Mouse (Mus musculus) neural tube, embryonic 11.5 days (tissue): ENCODE measurements around the gene Mmp24. TPM values are rescaled to one million over a fixed set of nuclear protein-coding genes. Genes with fewer than 3 reads are reported as not detected.

Experiments
- ATAC-seq: fragments of 200-750 bp; cut with Nextera tagmentation; 2 replicates; pipeline ENCODE4 v1.8.0; 2017; ENCODE audit warnings: moderate number of reproducible peaks, mild to moderate bottlenecking, moderate TSS enrichment, moderate library complexity; ENCODE audit not compliant: insufficient read depth, low FRiP score, low TSS enrichment
- DNase-seq: peaks from one replicate; pipeline ENCODE4 v3.0.0-alpha.2; 2015; ENCODE audit warnings: low spot score
- H3K27ac ChIP-seq: fragments of 300-500 bp; sonication (generic); 2 replicates; pipeline ENCODE4 v1.5.1; 2014; ENCODE audit warnings: low read depth, mild to moderate bottlenecking, low read length
- H3K27me3 ChIP-seq: fragments of 300-500 bp; sonication (generic); 2 replicates; pipeline ENCODE4 v1.6.1; 2014; ENCODE audit warnings: mild to moderate bottlenecking, low read length, mixed read lengths; ENCODE audit not compliant: control insufficient read depth, insufficient read depth
- H3K36me3 ChIP-seq: fragments of 300-500 bp; sonication (generic); 2 replicates; pipeline ENCODE4 v1.6.1; 2014; ENCODE audit warnings: mild to moderate bottlenecking, low read length, moderate library complexity, mixed read lengths; ENCODE audit not compliant: control insufficient read depth, insufficient read depth
- H3K4me1 ChIP-seq: fragments of 300-500 bp; sonication (generic); 2 replicates; pipeline ENCODE4 v1.6.1; 2014; ENCODE audit warnings: low read length, mixed read lengths; ENCODE audit not compliant: control insufficient read depth, insufficient read depth
- H3K4me2 ChIP-seq: fragments of 300-500 bp; sonication (generic); 2 replicates; pipeline ENCODE4 v1.6.1; 2014; ENCODE audit warnings: low read depth, mild to moderate bottlenecking, moderate library complexity
- H3K4me3 ChIP-seq: fragments of 300-500 bp; sonication (generic); 2 replicates; pipeline ENCODE4 v1.5.1; 2014; ENCODE audit warnings: low read depth, low read length
- H3K9ac ChIP-seq: fragments of 300-500 bp; sonication (generic); 2 replicates; pipeline ENCODE4 v1.6.1; 2014; ENCODE audit warnings: mild to moderate bottlenecking, low read length
- H3K9me3 ChIP-seq: fragments of 300-500 bp; sonication (generic); 2 replicates; pipeline ENCODE4 v1.6.1; 2016; ENCODE audit warnings: low read length; ENCODE audit not compliant: control insufficient read depth
- WGBS: fragments of 180-500 bp; shearing (Covaris S2); extraction: QIAGEN DNeasy Blood & Tissue Kit; methylation state at CpG from one replicate; pipeline ENCODE4 v1.1.7; 2014; 5-methylcytosine and 5-hydroxymethylcytosine counted together
- polyA plus RNA-seq: library from polyadenylated mRNA; unstranded; fragments of >200 nt; fragmentation: Nextera tagmentation; extraction: Ambion mirVana; gene quantifications from 2 replicates; pipeline ENCODE4 v1.2.1, GENCODE M21; 2014

The Mmp24 gene
- polyA plus RNA-seq, 1 experiment from 2014 or later: 5.7 TPM

- Histone ChIP-seq H3K4me2 (no peak overlapping the region), H3K27me3 (peaks cover 8% of the 10 kb centered on the region), H3K27ac (no peak overlapping the region), H3K4me1 (peaks cover 5% of the 10 kb centered on the region; the same call in 1 of the 2 replicates), H3K36me3 (no peaks in the 10 kb centered on the region), H3K4me3 (no peak overlapping the region), H3K9ac (no peak overlapping the region), H3K9me3 (no peaks in the 10 kb centered on the region)
- 84% methylated on average over 3 of the region's 3 CpGs for WGBS
- ATAC-seq (no peak), DNase-seq (no peak)
Measured at GRCm38 (mm10) chr2:155779506-155779905, 4.4 kb downstream of the Mmp24 start.

DNA sequence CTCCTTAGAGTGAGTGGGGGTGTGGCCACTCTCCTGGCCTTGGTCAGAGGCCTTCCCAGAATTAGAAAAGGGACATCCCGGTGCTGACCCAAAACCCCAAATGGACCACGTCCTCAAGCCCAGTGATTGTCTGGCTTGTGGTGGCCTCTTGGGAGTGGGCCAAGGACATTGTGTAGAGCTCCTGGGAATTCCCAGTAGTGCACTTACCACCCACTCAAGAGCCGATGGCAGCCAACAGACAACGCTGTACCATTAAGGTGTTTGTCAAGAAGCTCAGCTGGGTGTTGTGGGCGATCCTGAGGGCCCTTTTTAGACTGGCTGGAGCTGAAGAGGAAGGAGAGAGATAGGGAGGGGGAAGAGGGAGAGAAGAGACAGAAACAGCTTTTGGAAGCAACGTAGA lies 9.4 kb downstream of the Mmp24 start:
- Histone ChIP-seq H3K36me3 (no peaks in the 10 kb centered on the region), H3K4me2 (no peak overlapping the region), H3K27ac (no peak overlapping the region), H3K9me3 (no peaks in the 10 kb centered on the region), H3K4me1 (no peaks in the 10 kb centered on the region), H3K27me3 (no peaks in the 10 kb centered on the region), H3K4me3 (no peak overlapping the region), H3K9ac (no peak overlapping the region)
- ATAC-seq: no peak
- no peak for DNase-seq
- WGBS: 76% methylated on average over 6 of the region's 6 CpGs

DNA sequence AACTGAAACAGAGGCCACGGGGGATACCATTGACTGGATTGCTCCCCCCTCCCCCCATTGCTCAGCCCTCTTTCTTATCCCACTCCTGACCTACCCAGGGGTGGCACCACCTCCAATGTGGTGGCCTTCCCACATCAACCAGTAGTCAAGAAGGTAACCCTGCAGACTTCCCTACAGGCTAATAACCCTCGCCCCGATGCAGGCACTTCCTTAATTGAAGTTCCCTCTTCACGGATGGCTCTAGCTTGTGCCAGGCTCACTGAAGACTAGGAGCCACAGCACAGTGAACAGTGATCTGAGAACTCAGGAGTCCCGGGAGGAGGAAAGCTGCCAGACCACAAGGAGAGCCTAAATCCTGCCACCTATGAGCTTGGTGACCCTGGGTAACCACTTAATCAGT lies 11.8 kb downstream of the Mmp24 start:
- Histone ChIP-seq H3K4me3 (no peak overlapping the region), H3K36me3 (no peaks in the 10 kb centered on the region), H3K27ac (no peak overlapping the region), H3K4me2 (no peak overlapping the region), H3K4me1 (no peaks in the 10 kb centered on the region), H3K9ac (no peak overlapping the region), H3K9me3 (no peaks in the 10 kb centered on the region), H3K27me3 (no peaks in the 10 kb centered on the region)
- ATAC-seq (no peak), DNase-seq (no peak)
- WGBS: 78% methylated on average over 5 of the region's 5 CpGs

DNA sequence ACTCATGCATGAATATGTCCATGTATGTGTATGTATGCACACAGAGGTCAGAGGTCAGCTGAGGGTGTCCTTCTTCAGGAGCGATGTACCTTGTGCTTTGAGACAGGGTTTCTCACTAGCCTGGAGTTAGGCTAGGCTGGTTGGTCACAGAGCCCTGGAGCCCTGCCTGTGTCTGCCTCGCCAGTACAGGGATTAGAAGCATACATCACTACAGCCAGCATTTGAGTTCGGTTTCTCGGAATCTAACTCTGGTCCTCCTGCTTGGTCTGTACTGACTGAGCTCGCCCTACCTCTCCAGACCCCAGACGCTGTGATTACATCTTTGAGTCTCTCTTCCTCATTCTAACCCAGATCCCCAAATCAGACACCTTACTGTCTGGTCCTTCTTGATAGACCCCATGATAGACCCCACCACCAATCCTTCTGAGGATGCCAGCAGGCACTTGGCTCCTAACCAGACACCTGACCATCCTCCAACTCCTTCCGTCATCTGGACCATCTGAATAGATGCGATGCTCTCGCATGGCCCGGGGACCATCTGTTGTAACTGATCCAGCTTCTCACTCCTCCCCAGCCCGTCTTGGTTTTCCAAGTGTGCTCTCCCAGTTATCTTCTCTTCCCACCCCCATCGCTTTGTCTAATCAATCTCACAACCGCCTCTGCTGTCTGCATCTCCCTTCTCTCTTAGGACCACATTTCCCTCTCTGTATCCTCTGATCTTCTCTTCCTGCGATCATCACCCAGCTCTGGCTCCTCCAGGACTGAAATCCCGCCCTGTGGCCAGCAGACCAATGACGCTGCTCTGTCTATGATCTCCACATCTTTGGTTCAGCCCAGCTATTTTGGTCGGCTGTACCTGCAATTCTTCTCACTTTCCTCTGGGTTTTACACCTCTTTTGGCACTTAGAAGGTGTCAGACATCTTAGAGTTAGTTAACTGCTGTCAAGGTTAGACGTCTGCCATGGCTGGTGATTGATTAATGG lies 13.1 kb downstream of the Mmp24 start:
- 66% methylated on average over 18 of the region's 18 CpGs for WGBS
- Histone ChIP-seq H3K27ac (no peak overlapping the region), H3K36me3 (no peaks in the 10 kb centered on the region), H3K27me3 (no peaks in the 10 kb centered on the region), H3K4me3 (no peak overlapping the region), H3K4me2 (no peak overlapping the region), H3K9me3 (no peaks in the 10 kb centered on the region), H3K4me1 (no peaks in the 10 kb centered on the region), H3K9ac (no peak overlapping the region)
- DNase-seq: no peak
- no peak for ATAC-seq

DNA sequence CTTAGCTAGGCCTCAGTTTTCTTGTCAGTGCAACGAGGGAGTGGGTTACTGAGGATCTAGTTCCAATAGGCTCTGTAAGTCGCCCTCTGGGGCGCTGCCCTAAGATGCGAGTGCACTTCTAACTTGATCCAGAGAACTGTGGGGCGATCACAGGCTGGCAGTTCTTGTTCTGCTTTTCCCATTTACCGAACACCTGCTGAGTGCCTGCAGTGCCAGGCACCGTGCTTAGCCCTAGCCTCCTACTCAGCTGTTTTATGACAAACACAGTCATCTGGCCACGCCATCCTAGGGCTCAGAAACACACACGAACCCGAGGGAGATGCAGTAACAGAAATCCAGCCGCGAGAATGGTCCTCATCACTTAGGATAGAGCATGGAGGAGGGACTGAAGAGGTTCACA lies 17.8 kb downstream of the Mmp24 start:
- Histone ChIP-seq H3K4me1 (no peaks in the 10 kb centered on the region), H3K9ac (no peak overlapping the region), H3K9me3 (no peaks in the 10 kb centered on the region), H3K4me2 (peak overlapping the region; percentile 2; the same call in 1 of the 2 replicates), H3K27me3 (no peaks in the 10 kb centered on the region), H3K36me3 (no peaks in the 10 kb centered on the region), H3K27ac (no peak overlapping the region), H3K4me3 (no peak overlapping the region)
- WGBS: 24% methylated on average over 12 of the region's 12 CpGs
- ATAC-seq (no peak), DNase-seq (no peak)

GRCm38 (mm10) chr2:155794674-155795445 lies 19.7 kb downstream of the Mmp24 start:
- H3K9me3 ChIP-seq: no peaks in the 10 kb centered on the region
- no peak overlapping the region for H3K27ac ChIP-seq
- H3K36me3 ChIP-seq: no peaks in the 10 kb centered on the region
- WGBS: 90% methylated on average over 12 of the region's 12 CpGs
- H3K4me2 ChIP-seq: no peak overlapping the region
- ATAC-seq (no peak), DNase-seq (no peak)
- no peaks in the 10 kb centered on the region for H3K27me3 ChIP-seq
- H3K9ac ChIP-seq: no peak overlapping the region
- H3K4me3 ChIP-seq: no peak overlapping the region
- no peaks in the 10 kb centered on the region for H3K4me1 ChIP-seq

GRCm38 (mm10) chr2:155798613-155799012 lies 23.5 kb downstream of the Mmp24 start:
- H3K4me2 ChIP-seq: no peak overlapping the region
- H3K36me3 ChIP-seq: no peaks in the 10 kb centered on the region
- H3K4me3 ChIP-seq: no peak overlapping the region
- no peaks in the 10 kb centered on the region for H3K27me3 ChIP-seq
- DNase-seq: no peak
- no peak overlapping the region for H3K9ac ChIP-seq
- no peak for ATAC-seq
- WGBS: 63% methylated on average over 3 of the region's 3 CpGs
- H3K4me1 ChIP-seq: no peaks in the 10 kb centered on the region
- H3K9me3 ChIP-seq: no peaks in the 10 kb centered on the region
- H3K27ac ChIP-seq: no peak overlapping the region

GRCm38 (mm10) chr2:155802761-155803160 lies 27.6 kb downstream of the Mmp24 start:
- WGBS: 55% methylated on average over 3 of the region's 3 CpGs
- Histone ChIP-seq H3K9ac (no peak overlapping the region), H3K4me3 (no peak overlapping the region), H3K9me3 (no peaks in the 10 kb centered on the region), H3K4me1 (no peaks in the 10 kb centered on the region), H3K36me3 (no peaks in the 10 kb centered on the region), H3K27me3 (no peaks in the 10 kb centered on the region), H3K4me2 (no peak overlapping the region), H3K27ac (no peak overlapping the region)
- no peak for DNase-seq
- no peak for ATAC-seq
